Mouse (Mus musculus) embryonic facial prominence, embryonic 14.5 days (tissue): ENCODE results near the gene Esp6. TPM values are rescaled to one million over a fixed set of nuclear protein-coding genes. Genes with fewer than 3 reads are reported as not detected.

ENCODE experiments used
- polyA plus RNA-seq: library from polyadenylated mRNA; unstranded; fragments of >200 nt; fragmentation: Nextera tagmentation; extraction: Ambion mirVana; gene quantifications from 2 replicates; pipeline ENCODE4 v1.2.1, GENCODE M21; 2014

Esp6 gene
- polyA plus RNA-seq, 1 experiment from 2014 or later = not detected

Other genes with a start within 250 kb of the Esp6 start
- gene Crisp1, start 242.3 kb upstream of the Esp6 start, polyA plus RNA-seq = 0.38 and 0.63 TPM in 2 replicates
- not detected in 2 replicates for gene Esp8, start 41.5 kb upstream of the Esp6 start, polyA plus RNA-seq
- not detected in 2 replicates for gene Esp4, start 37.1 kb downstream of the Esp6 start, polyA plus RNA-seq
- not detected in 2 replicates for gene Esp3, start 70.6 kb downstream of the Esp6 start, polyA plus RNA-seq
- gene Esp1, start 165.6 kb downstream of the Esp6 start, polyA plus RNA-seq = not detected in 2 replicates
- gene Crisp2, start 245.5 kb downstream of the Esp6 start, polyA plus RNA-seq = not detected in 2 replicates
- gene Rhag, start 249.6 kb downstream of the Esp6 start, polyA plus RNA-seq = 0.42 and 0.55 TPM in 2 replicates